Mouse (Mus musculus) ES-Bruce4 (cell line): ENCODE data around the gene Serpinb1a. TPM values are rescaled to one million over a fixed set of nuclear protein-coding genes. Genes with fewer than 3 reads are reported as not detected.
"Not testable (repeated sequence)": the region's sequence is repeated elsewhere in the genome, so short reads cannot be mapped to it uniquely, and the experiment has no call there.

ENCODE experiments used
- H3K27ac ChIP-seq: 2 replicates; pipeline ENCODE4 v1.5.1; 2012; ENCODE audit warnings: low read length, inconsistent platforms; ENCODE audit not compliant: insufficient read depth
- H3K27me3 ChIP-seq: 2 replicates; pipeline ENCODE4 v1.6.1; 2012; ENCODE audit warnings: mild to moderate bottlenecking, low read length, inconsistent platforms; ENCODE audit not compliant: control insufficient read depth, poor library complexity, insufficient read depth, severe bottlenecking
- H3K36me3 ChIP-seq: 2 replicates; pipeline ENCODE4 v1.6.1; 2012; ENCODE audit warnings: inconsistent platforms, mild to moderate bottlenecking, low read length, moderate library complexity; ENCODE audit not compliant: control insufficient read depth, poor library complexity, insufficient read depth, severe bottlenecking
- H3K4me1 ChIP-seq: one replicate; pipeline ENCODE4 v1.8.1; 2011; ENCODE audit warnings: low read length; ENCODE audit not compliant: control insufficient read depth, insufficient read depth
- H3K4me3 ChIP-seq: 2 replicates; pipeline ENCODE4 v1.5.1; 2011; ENCODE audit warnings: low read depth, mild to moderate bottlenecking, low read length
- H3K9ac ChIP-seq: 2 replicates; pipeline ENCODE4 v1.6.1; 2012; ENCODE audit warnings: low read depth, mild to moderate bottlenecking, inconsistent platforms; ENCODE audit not compliant: poor library complexity, severe bottlenecking
- H3K9me3 ChIP-seq: replicated peaks from 2 replicates; pipeline ENCODE4 v1.6.1; 2012; ENCODE audit warnings: mild to moderate bottlenecking, low read length, inconsistent platforms; ENCODE audit not compliant: control insufficient read depth, poor library complexity, insufficient read depth, severe bottlenecking
- CTCF ChIP-seq: IDR thresholded peaks from one replicate; pipeline ENCODE4 v1.8.1; 2011; ENCODE audit warnings: low read depth, low read length
- EP300 ChIP-seq: IDR thresholded peaks from 2 replicates; pipeline ENCODE4 v1.6.1; 2011; ENCODE audit warnings: low read depth, low read length; ENCODE audit not compliant: insufficient read depth
- POLR2A ChIP-seq: IDR thresholded peaks from one replicate; pipeline ENCODE4 v1.8.1; 2011; ENCODE audit warnings: low read length; ENCODE audit not compliant: insufficient read depth
- polyA plus RNA-seq: library from polyadenylated mRNA; stranded (reverse); fragments of >200 nt; gene quantifications from 2 replicates; pipeline ENCODE4 v1.2.4, GENCODE M21; 2011; ENCODE audit warnings: low read depth; ENCODE audit not compliant: missing spikeins, insufficient read depth, insufficient read length

The Serpinb1a gene
- 1.6 and 2.1 TPM in 2 replicates for polyA plus RNA-seq

DNA sequence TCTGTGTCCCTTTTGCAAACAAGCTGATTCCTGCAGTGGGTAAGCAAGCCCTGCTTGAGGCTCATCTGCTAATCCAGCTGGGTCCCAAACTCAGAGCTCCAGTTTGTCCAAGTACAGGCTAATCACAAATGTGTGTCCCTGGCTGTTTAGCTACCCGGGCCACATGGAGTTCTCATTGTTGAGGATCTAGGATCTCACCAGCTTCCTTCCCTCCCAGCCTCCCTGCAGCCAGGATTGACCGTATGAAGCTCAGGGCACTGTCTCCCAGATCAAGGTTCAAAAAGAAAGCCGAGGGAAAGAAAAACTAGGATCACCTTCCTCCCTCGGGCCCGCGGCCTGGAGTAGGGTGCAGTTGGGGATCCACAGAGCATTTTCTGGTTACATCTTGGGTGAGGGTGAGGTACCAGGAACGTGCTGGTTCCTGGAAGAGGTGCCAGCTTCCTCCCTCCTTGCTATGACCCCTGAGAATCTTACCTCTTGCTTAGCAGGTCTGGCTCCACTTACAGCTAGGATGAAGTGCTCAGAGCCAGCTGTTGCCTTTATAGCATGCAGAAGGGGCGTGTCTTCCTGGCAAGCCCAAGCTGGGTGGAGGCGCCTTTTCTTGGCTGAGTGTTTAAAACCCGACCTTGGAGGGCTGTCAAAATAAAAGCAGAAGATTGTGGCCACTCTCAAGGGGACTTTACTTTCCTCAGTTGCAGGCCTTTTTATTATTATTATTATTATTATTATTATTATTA is at the start of gene Serpinb1a:
Gene Serpinb1a (minus strand): TSS at position 518 of the 737 bp plus-strand sequence.
- no peaks in the 10 kb centered on the region for H3K9me3 ChIP-seq
- no peaks in the 10 kb centered on the region for H3K27me3 ChIP-seq
- no peak within 1 kb of the TSS for H3K27ac ChIP-seq
- no peak within 1 kb of the TSS for H3K4me3 ChIP-seq
- no peaks in the 10 kb centered on the region for H3K4me1 ChIP-seq
- no peaks in the 10 kb centered on the region for H3K36me3 ChIP-seq
- no peak within 1 kb of the TSS for H3K9ac ChIP-seq
- TF ChIP-seq CTCF = no peak
- no peak for TF ChIP-seq EP300
- no peak for TF ChIP-seq POLR2A

DNA sequence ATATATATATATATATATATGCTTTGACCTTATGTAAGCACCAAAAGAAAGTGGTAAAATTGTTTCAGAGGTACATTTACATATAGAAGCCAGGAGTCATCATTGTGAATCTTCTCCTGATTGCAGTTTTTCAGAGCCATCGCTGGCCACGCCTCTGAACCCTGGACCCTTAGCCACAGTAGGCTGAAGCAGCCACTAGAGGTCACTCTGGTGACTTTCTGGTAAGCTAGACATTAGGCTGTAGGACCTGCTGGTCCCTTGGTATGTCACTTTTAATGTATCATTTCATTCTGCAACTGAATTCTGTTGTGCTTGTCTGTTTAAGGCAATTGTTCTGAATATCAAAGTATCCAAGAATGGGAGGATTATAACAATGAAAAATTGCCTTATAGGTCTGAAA is 49.7 kb upstream of the Serpinb1a start:
- H3K27ac ChIP-seq = no peak overlapping the region
- no peak overlapping the region for H3K4me3 ChIP-seq
- TF ChIP-seq CTCF (peak; percentile 68), POLR2A (no peak), EP300 (no peak)
- H3K9ac ChIP-seq = no peak overlapping the region
- H3K36me3 ChIP-seq = no peaks in the 10 kb centered on the region
- no peaks in the 10 kb centered on the region for H3K4me1 ChIP-seq
- no peaks in the 10 kb centered on the region for H3K27me3 ChIP-seq
- no peaks in the 10 kb centered on the region for H3K9me3 ChIP-seq

DNA sequence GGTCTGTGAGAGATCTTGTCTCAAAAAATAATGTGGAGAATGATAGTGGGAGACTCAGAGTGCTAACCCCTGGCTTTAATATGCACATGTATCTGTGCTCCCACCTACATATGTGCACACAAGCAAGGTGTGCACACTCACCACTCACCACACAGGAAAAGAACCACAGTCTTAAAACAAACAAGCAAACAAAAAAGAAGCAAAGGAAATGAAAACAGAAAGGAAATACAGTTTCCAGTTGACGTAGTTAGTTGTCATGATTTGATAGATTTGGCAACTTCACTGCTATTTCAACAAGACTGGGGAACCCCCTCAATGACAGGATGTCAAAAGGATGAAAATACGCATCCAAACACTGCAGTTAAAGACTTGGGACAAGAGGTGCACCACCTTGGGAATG is 48.1 kb upstream of the Serpinb1a start:
- not testable (repeated sequence) for H3K27ac ChIP-seq

DNA sequence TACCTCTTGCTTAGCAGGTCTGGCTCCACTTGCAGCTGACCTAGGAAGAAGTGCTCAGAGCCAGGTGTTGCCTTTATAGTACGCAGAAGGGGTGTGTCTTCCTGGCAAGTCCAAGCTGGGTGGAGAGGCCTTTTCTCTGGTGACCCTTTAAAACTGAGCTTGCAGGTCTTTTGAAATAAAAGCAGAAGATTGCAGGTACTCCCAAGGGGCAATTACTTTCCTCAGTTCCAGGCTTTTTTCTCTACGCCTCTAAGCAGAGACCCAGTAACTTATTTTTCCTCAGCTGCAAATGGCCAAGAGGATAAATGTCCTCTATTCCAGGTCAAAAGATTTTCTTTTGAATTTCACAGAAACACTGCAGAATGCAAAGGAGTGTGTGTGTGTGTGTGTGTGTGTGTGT is 47.1 kb upstream of the Serpinb1a start, which contains the start of gene Serpinb1c:
Gene Serpinb1c (minus strand): TSS at position 101 of the 400 bp plus-strand sequence.
- TF ChIP-seq EP300 = 0 out of 2 replicates have a peak, but pooled peaks have one; percentile 22
- no peak for TF ChIP-seq POLR2A

More for the DNA sequence above, 48.1 kb upstream of the Serpinb1a start:
- not testable (repeated sequence) for H3K36me3 ChIP-seq, H3K27me3 ChIP-seq, H3K4me1 ChIP-seq, H3K9ac ChIP-seq, H3K9me3 ChIP-seq, H3K4me3 ChIP-seq

DNA sequence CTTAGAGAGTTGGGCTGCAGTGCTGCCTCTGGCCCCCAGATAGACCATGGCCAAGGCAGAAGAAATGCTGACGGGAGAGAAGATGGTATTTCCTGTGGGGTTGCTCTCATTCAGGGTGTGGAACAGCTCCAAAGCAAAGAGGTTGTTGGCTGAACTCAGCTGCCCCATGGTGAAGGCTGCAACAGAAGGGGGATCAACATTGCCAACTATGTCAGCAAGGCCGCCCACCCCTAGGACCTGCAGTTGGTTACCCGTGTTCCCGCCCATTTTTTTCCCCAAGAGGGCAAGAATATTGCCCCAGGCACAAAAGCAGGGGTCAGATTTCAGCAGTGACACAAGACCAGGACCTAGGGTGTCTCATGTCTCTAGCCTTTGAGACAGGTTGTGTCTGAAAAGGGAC is 45.9 kb upstream of the Serpinb1a start:
- Histone ChIP-seq H3K27ac (no peak overlapping the region), H3K9ac (no peak overlapping the region), H3K4me3 (no peak overlapping the region), H3K27me3 (no peaks in the 10 kb centered on the region), H3K36me3 (no peaks in the 10 kb centered on the region), H3K9me3 (no peaks in the 10 kb centered on the region), H3K4me1 (no peaks in the 10 kb centered on the region)
- TF ChIP-seq CTCF = no peak
- TF ChIP-seq EP300 = no peak
- no peak for TF ChIP-seq POLR2A

More for the DNA sequence above, 47.1 kb upstream of the Serpinb1a start, which contains the start of gene Serpinb1c:
- H3K4me3 ChIP-seq = no peak within 1 kb of the TSS
- no peak within 1 kb of the TSS for H3K9ac ChIP-seq
- H3K27me3 ChIP-seq = no peaks in the 10 kb centered on the region
- no peaks in the 10 kb centered on the region for H3K36me3 ChIP-seq
- H3K9me3 ChIP-seq = no peaks in the 10 kb centered on the region
- H3K27ac ChIP-seq = no peak within 1 kb of the TSS
- no peaks in the 10 kb centered on the region for H3K4me1 ChIP-seq

DNA sequence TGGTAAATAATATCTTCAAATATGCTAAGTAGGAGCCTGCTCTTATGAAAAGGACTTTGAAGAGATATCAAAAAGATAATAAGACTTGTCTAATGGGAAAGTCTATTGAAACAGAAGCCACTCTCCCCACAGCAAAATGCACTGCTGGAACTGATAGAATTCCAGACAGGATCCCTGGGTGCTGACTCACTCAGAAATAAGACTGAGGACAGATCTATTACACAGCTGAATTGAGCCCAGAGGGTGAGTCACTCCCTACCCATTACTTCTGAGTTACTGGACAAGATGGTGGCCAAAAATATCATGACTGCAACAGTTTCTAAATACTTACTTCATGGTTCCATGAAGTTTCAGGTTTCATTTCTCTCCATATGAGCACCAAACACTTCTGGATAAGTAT is 33.8 kb upstream of the Serpinb1a start:
- Histone ChIP-seq H3K27ac (no peak overlapping the region), H3K27me3 (no peaks in the 10 kb centered on the region), H3K4me3 (no peak overlapping the region), H3K9ac (no peak overlapping the region), H3K36me3 (no peaks in the 10 kb centered on the region), H3K4me1 (no peaks in the 10 kb centered on the region), H3K9me3 (no peaks in the 10 kb centered on the region)
- no peak for TF ChIP-seq CTCF
- TF ChIP-seq EP300 = no peak
- TF ChIP-seq POLR2A = no peak
